Mouse (Mus musculus) gonadal fat pad, adult 2 months (tissue): Measurements from ENCODE around the gene Lrrc49. TPM values are rescaled to one million over a fixed set of nuclear protein-coding genes. Genes with fewer than 3 reads are reported as not detected.
A peak's percentile ranks its signal among the peaks of the same experiment; 100 is the strongest.

Source experiments
- DNase-seq: peaks from one replicate; pipeline ENCODE4 v3.0.0-alpha.2; 2012; ENCODE audit warnings: low read depth
- polyA plus RNA-seq: library from polyadenylated mRNA; depleted of rRNA; stranded (reverse); fragments of >200 nt; gene quantifications from 2 replicates; pipeline ENCODE4 v1.2.3, GENCODE M21; 2012

The Lrrc49 gene
- polyA plus RNA-seq, 1 experiment: 3.5 TPM

- no peak for DNase-seq
Observed at GRCm38 (mm10) chr9:60600273-60600672, 87.7 kb downstream of the Lrrc49 start.

- DNase-seq: no peak
Observed at GRCm38 (mm10) chr9:60599489-60599888, 88.5 kb downstream of the Lrrc49 start.

GRCm38 (mm10) chr9:60595406-60595805 is 92.6 kb downstream of the Lrrc49 start:
- DNase-seq: no peak

GRCm38 (mm10) chr9:60592974-60593373 is 95.0 kb downstream of the Lrrc49 start:
- DNase-seq: no peak

- DNase-seq: no peak
Observed at GRCm38 (mm10) chr9:60592363-60592762, 95.6 kb downstream of the Lrrc49 start.

GRCm38 (mm10) chr9:60590871-60591624 is 96.9 kb downstream of the Lrrc49 start:
- no peak for DNase-seq

- DNase-seq: no peak
Observed at GRCm38 (mm10) chr9:60588914-60589313, 99.0 kb downstream of the Lrrc49 start.

- no peak for DNase-seq
Observed at GRCm38 (mm10) chr9:60586920-60587319, 101.0 kb downstream of the Lrrc49 start.

- no peak for DNase-seq
Observed at GRCm38 (mm10) chr9:60585206-60585605, 102.8 kb downstream of the Lrrc49 start.

- no peak for DNase-seq
Observed at GRCm38 (mm10) chr9:60582553-60582952, 105.4 kb downstream of the Lrrc49 start.

- no peak for DNase-seq
Observed at GRCm38 (mm10) chr9:60573011-60573410, 114.9 kb downstream of the Lrrc49 start.

GRCm38 (mm10) chr9:60571725-60572124 is 116.2 kb downstream of the Lrrc49 start:
- no peak for DNase-seq

- no peak for DNase-seq
Observed at GRCm38 (mm10) chr9:60571041-60571440, 116.9 kb downstream of the Lrrc49 start.

GRCm38 (mm10) chr9:60569366-60569765 is 118.6 kb downstream of the Lrrc49 start:
- DNase-seq: no peak

- DNase-seq: peak; percentile 79
Observed at GRCm38 (mm10) chr9:60563809-60564208, 124.1 kb downstream of the Lrrc49 start.

- no peak for DNase-seq
Observed at GRCm38 (mm10) chr9:60562443-60563371, 125.3 kb downstream of the Lrrc49 start.

GRCm38 (mm10) chr9:60561641-60562289 is 126.2 kb downstream of the Lrrc49 start:
- DNase-seq: no peak

GRCm38 (mm10) chr9:60558507-60558906 is 129.5 kb downstream of the Lrrc49 start:
- no peak for DNase-seq

GRCm38 (mm10) chr9:60551238-60551637 is 136.7 kb downstream of the Lrrc49 start:
- DNase-seq: no peak

GRCm38 (mm10) chr9:60548182-60548581 is 139.8 kb downstream of the Lrrc49 start:
- no peak for DNase-seq

- no peak for DNase-seq
Observed at GRCm38 (mm10) chr9:60546169-60546568, 141.8 kb downstream of the Lrrc49 start.
